Mouse (Mus musculus) frontal cortex, adult (tissue): ENCODE results near the gene Cmtm5.
"Not testable (repeated sequence)": the region's sequence is repeated elsewhere in the genome, so short reads cannot be mapped to it uniquely, and the experiment has no call there.

Experiments used
- ATAC-seq: cut with Nextera tagmentation; 2 replicates; pipeline ENCODE4 v1.9.2; 2017; ENCODE audit warnings: mild to moderate bottlenecking, moderate library complexity, mixed read lengths; ENCODE audit not compliant: low TSS enrichment

Cmtm5 gene

GRCm38 (mm10) chr14:54932645-54933150 is 3.4 kb upstream of the Cmtm5 start, which contains the start of gene Il25:
Gene Il25, plus strand, starts transcription at chr14:54932695.
- ATAC-seq, result no peak

- ATAC-seq, result no peak
Observed at GRCm38 (mm10) chr14:54936831-54937160, 735 bp downstream of the Cmtm5 start.

- ATAC-seq, result no peak
Observed at GRCm38 (mm10) chr14:54937361-54938182, 1.5 kb downstream of the Cmtm5 start.

GRCm38 (mm10) chr14:54938431-54939219 is 2.6 kb downstream of the Cmtm5 start:
- no peak for ATAC-seq

- ATAC-seq, result peak; percentile 50
Observed at GRCm38 (mm10) chr14:54939434-54940175, 3.5 kb downstream of the Cmtm5 start.

GRCm38 (mm10) chr14:54940176-54940530 is 4.1 kb downstream of the Cmtm5 start:
- no peak for ATAC-seq

- ATAC-seq, result no peak
Observed at GRCm38 (mm10) chr14:54941024-54941978, 5.2 kb downstream of the Cmtm5 start.

- ATAC-seq, result no peak
Observed at GRCm38 (mm10) chr14:54942479-54942878, 6.4 kb downstream of the Cmtm5 start.

GRCm38 (mm10) chr14:54943971-54944370 is 7.9 kb downstream of the Cmtm5 start:
- no peak for ATAC-seq

- no peak for ATAC-seq
Observed at GRCm38 (mm10) chr14:54944939-54945338, 8.9 kb downstream of the Cmtm5 start.

- ATAC-seq, result no peak
Observed at GRCm38 (mm10) chr14:54945975-54946704, 10.1 kb downstream of the Cmtm5 start.

GRCm38 (mm10) chr14:54947008-54947407 is 10.9 kb downstream of the Cmtm5 start:
- ATAC-seq, result not testable (repeated sequence)

GRCm38 (mm10) chr14:54948781-54949180 is 12.7 kb downstream of the Cmtm5 start:
- no peak for ATAC-seq

GRCm38 (mm10) chr14:54950493-54950892 is 14.4 kb downstream of the Cmtm5 start:
- ATAC-seq, result no peak

GRCm38 (mm10) chr14:54951587-54951986 is 15.5 kb downstream of the Cmtm5 start:
- ATAC-seq, result no peak

GRCm38 (mm10) chr14:54953664-54954206 is 17.7 kb downstream of the Cmtm5 start:
- no peak for ATAC-seq

GRCm38 (mm10) chr14:54954474-54954873 is 18.4 kb downstream of the Cmtm5 start:
- ATAC-seq, result no peak

GRCm38 (mm10) chr14:54955481-54955880 is 19.4 kb downstream of the Cmtm5 start:
- ATAC-seq, result no peak

- ATAC-seq, result no peak
Observed at GRCm38 (mm10) chr14:54956533-54956932, 20.5 kb downstream of the Cmtm5 start.

GRCm38 (mm10) chr14:54958503-54958902 is 22.4 kb downstream of the Cmtm5 start:
- ATAC-seq, result no peak
